Mouse (Mus musculus): ENCODE results near the gene Tmem9b.

GRCm38 (mm10) chr7:109690101-109690500 lies 62.6 kb downstream of the Tmem9b start:
- TF ChIP-seq CTCF (conservative IDR thresholded peaks at IDR 0.05; ENCODE audit: low read length): peak; percentile 61
- no peak for TF ChIP-seq NANOG (IDR thresholded peaks at IDR 0.05; ENCODE audit: borderline replicate concordance, low read length)

Measured in E14TG2a.4 (cell line).